Mouse (Mus musculus) stomach, embryonic 14.5 days (tissue): ENCODE results near the gene Armc10. TPM values are rescaled to one million over a fixed set of nuclear protein-coding genes. Genes with fewer than 3 reads are reported as not detected.

Source experiments
- ATAC-seq: fragments of 200-750 bp; cut with Nextera tagmentation; 2 replicates; pipeline ENCODE4 v1.8.0; 2017; ENCODE audit warnings: low read depth, moderate TSS enrichment; ENCODE audit not compliant: insufficient number of reproducible peaks, insufficient read depth, low FRiP score
- H3K27ac ChIP-seq: fragments of 300-500 bp; sonication (generic); 2 replicates; pipeline ENCODE4 v1.5.1; 2014; ENCODE audit warnings: mild to moderate bottlenecking, low read length, moderate library complexity, mixed read lengths
- H3K27me3 ChIP-seq: fragments of 300-500 bp; sonication (generic); 2 replicates; pipeline ENCODE4 v1.6.1; 2014; ENCODE audit warnings: low read length, control low read depth, mixed read lengths; ENCODE audit not compliant: control insufficient read depth, insufficient read depth
- H3K36me3 ChIP-seq: fragments of 300-500 bp; sonication (generic); 2 replicates; pipeline ENCODE4 v1.6.1; 2014; ENCODE audit warnings: mild to moderate bottlenecking, control low read depth, low read length, moderate library complexity, mixed read lengths; ENCODE audit not compliant: control insufficient read depth, insufficient read depth
- H3K4me1 ChIP-seq: fragments of 300-500 bp; sonication (generic); 2 replicates; pipeline ENCODE4 v1.6.1; 2014; ENCODE audit warnings: low read length, control low read depth, mixed read lengths; ENCODE audit not compliant: control insufficient read depth, insufficient read depth
- H3K4me2 ChIP-seq: fragments of 300-500 bp; sonication (generic); replicated peaks from 2 replicates; pipeline ENCODE4 v1.6.1; 2014; ENCODE audit warnings: low read depth, low read length, control low read depth
- H3K4me3 ChIP-seq: fragments of 300-500 bp; sonication (generic); 2 replicates; pipeline ENCODE4 v1.5.1; 2014; ENCODE audit warnings: low read depth, low read length, control low read depth
- H3K9ac ChIP-seq: fragments of 300-500 bp; sonication (generic); replicated peaks from 2 replicates; pipeline ENCODE4 v1.6.1; 2014; ENCODE audit warnings: low read depth, mild to moderate bottlenecking, control low read depth, low read length, moderate library complexity, mixed read lengths
- H3K9me3 ChIP-seq: fragments of 300-500 bp; sonication (generic); 2 replicates; pipeline ENCODE4 v1.6.1; 2016; ENCODE audit warnings: low read depth, low read length, control low read depth; ENCODE audit not compliant: control insufficient read depth
- WGBS: fragments of 180-500 bp; shearing (Covaris S2); extraction: QIAGEN DNeasy Blood & Tissue Kit; methylation state at CpG from one replicate; pipeline ENCODE4 v1.1.7; 2014; 5-methylcytosine and 5-hydroxymethylcytosine counted together
- polyA plus RNA-seq: library from polyadenylated mRNA; unstranded; fragments of >200 nt; fragmentation: Nextera tagmentation; extraction: Ambion mirVana; gene quantifications from 2 replicates; pipeline ENCODE4 v1.2.1, GENCODE M21; 2014

Gene Armc10
- polyA plus RNA-seq, 1 experiment from 2014 or later: 59.2 TPM

- no peak overlapping the region for H3K4me3 ChIP-seq
- no peak overlapping the region for H3K4me2 ChIP-seq
- no peak overlapping the region for H3K9ac ChIP-seq
- H3K27me3 ChIP-seq: no peaks in the 10 kb centered on the region
- WGBS: 89% methylated on average over 6 of the region's 6 CpGs
- peaks cover 19% of the 10 kb centered on the region; the same call in 1 of the 2 replicates for H3K36me3 ChIP-seq
- H3K9me3 ChIP-seq: no peaks in the 10 kb centered on the region
- H3K4me1 ChIP-seq: 0 out of 2 replicates have a peak, but pooled peaks cover 3% of the 10 kb centered on the region
- no peak overlapping the region for H3K27ac ChIP-seq
- ATAC-seq: no peak
Observed at GRCm38 (mm10) chr5:21658038-21658437, 12.4 kb downstream of the Armc10 start.

- WGBS: 46% methylated on average over 11 of the region's 11 CpGs
Observed at GRCm38 (mm10) chr5:21658623-21659395, 13.2 kb downstream of the Armc10 start.

GRCm38 (mm10) chr5:21660850-21661249 lies 15.2 kb downstream of the Armc10 start:
- H3K36me3 ChIP-seq: peaks cover 14% of the 10 kb centered on the region; the same call in 1 of the 2 replicates
- 0 out of 2 replicates have a peak, but pooled peaks cover 3% of the 10 kb centered on the region for H3K4me1 ChIP-seq
- no peak overlapping the region for H3K27ac ChIP-seq
- H3K4me3 ChIP-seq: no peak overlapping the region
- H3K9me3 ChIP-seq: no peaks in the 10 kb centered on the region
- no peak overlapping the region for H3K9ac ChIP-seq
- WGBS: 80% methylated on average over 6 of the region's 6 CpGs
- H3K4me2 ChIP-seq: no peak overlapping the region
- ATAC-seq: no peak
- no peaks in the 10 kb centered on the region for H3K27me3 ChIP-seq

More at GRCm38 (mm10) chr5:21658623-21659395, 13.2 kb downstream of the Armc10 start:
- H3K27me3 ChIP-seq: no peaks in the 10 kb centered on the region
- no peak overlapping the region for H3K27ac ChIP-seq
- ATAC-seq: peak; percentile 75
- no peak overlapping the region for H3K4me3 ChIP-seq
- no peaks in the 10 kb centered on the region for H3K9me3 ChIP-seq
- peaks cover 14% of the 10 kb centered on the region; the same call in 1 of the 2 replicates for H3K36me3 ChIP-seq
- no peak overlapping the region for H3K4me2 ChIP-seq
- no peak overlapping the region for H3K9ac ChIP-seq
- H3K4me1 ChIP-seq: 0 out of 2 replicates have a peak, but pooled peaks cover 3% of the 10 kb centered on the region

GRCm38 (mm10) chr5:21663081-21663480 lies 17.5 kb downstream of the Armc10 start:
- Histone ChIP-seq H3K9me3 (no peaks in the 10 kb centered on the region), H3K27ac (no peak overlapping the region), H3K36me3 (peaks cover 14% of the 10 kb centered on the region; the same call in 1 of the 2 replicates), H3K4me2 (no peak overlapping the region), H3K4me1 (0 out of 2 replicates have a peak, but pooled peaks cover 3% of the 10 kb centered on the region), H3K9ac (no peak overlapping the region), H3K4me3 (no peak overlapping the region), H3K27me3 (no peaks in the 10 kb centered on the region)
- WGBS: 93% methylated on average over 11 of the region's 11 CpGs
- no peak for ATAC-seq

- no peaks in the 10 kb centered on the region for H3K9me3 ChIP-seq
- ATAC-seq: no peak
- no peak overlapping the region for H3K4me3 ChIP-seq
- no peak overlapping the region; the same call in 1 of the 2 replicates for H3K27ac ChIP-seq
- no peaks in the 10 kb centered on the region for H3K4me1 ChIP-seq
- WGBS: 43% methylated on average over 8 of the region's 8 CpGs
- no peaks in the 10 kb centered on the region for H3K36me3 ChIP-seq
- no peaks in the 10 kb centered on the region for H3K27me3 ChIP-seq
- no peak overlapping the region for H3K4me2 ChIP-seq
- no peak overlapping the region for H3K9ac ChIP-seq
Observed at GRCm38 (mm10) chr5:21667191-21668137, 21.9 kb downstream of the Armc10 start.

GRCm38 (mm10) chr5:21669307-21669706 lies 23.7 kb downstream of the Armc10 start:
- H3K36me3 ChIP-seq: no peaks in the 10 kb centered on the region
- H3K27ac ChIP-seq: no peak overlapping the region
- no peaks in the 10 kb centered on the region for H3K27me3 ChIP-seq
- WGBS: 92% methylated on average over 2 of the region's 2 CpGs
- H3K4me2 ChIP-seq: no peak overlapping the region
- H3K9me3 ChIP-seq: no peaks in the 10 kb centered on the region
- ATAC-seq: no peak
- no peak overlapping the region for H3K9ac ChIP-seq
- no peak overlapping the region for H3K4me3 ChIP-seq
- H3K4me1 ChIP-seq: peaks cover 6% of the 10 kb centered on the region; the same call in 1 of the 2 replicates

GRCm38 (mm10) chr5:21672812-21673635 lies 27.4 kb downstream of the Armc10 start:
- no peaks in the 10 kb centered on the region for H3K9me3 ChIP-seq
- H3K27ac ChIP-seq: peak overlapping the region; percentile 21; the same call in 1 of the 2 replicates
- H3K27me3 ChIP-seq: no peaks in the 10 kb centered on the region
- no peak overlapping the region for H3K9ac ChIP-seq
- H3K4me1 ChIP-seq: peaks cover 6% of the 10 kb centered on the region; the same call in 1 of the 2 replicates
- peak overlapping the region; percentile 17; the same call in 1 of the 2 replicates for H3K4me3 ChIP-seq
- peak overlapping the region; percentile 37 for H3K4me2 ChIP-seq
- H3K36me3 ChIP-seq: no peaks in the 10 kb centered on the region
- 23% methylated on average over 23 of the region's 23 CpGs for WGBS
- peak; percentile 86 for ATAC-seq
